ENCODE assay signal across 9 mouse cellular contexts in genomic region chr8:75315886-75316285, GRCm38 (mm10).
DNase-seq lines count a peak whose midpoint lies in the region; ATAC-seq and TF ChIP-seq lines count a peak whose summit lies in the region.
"Had no signal": no experiment of that assay in that cellular context is flagged by ENCODE, and none has a peak within 500 bp of the region (broad histone marks: within the 10 kb centered on the region; RNA-seq: fewer than 3 reads in every experiment).

No protein-coding gene starts in this region.

- POLR2A ChIA-PET in Patski (lab: Charles Lee), result no interaction called here

- peak; percentile 67 for TF ChIP-seq CTCF in Patski (IDR thresholded peaks at IDR 0.05)

- ATAC-seq in liver, embryonic 11.5 days (replicated peaks; ENCODE audit: low FRiP score), result no peak; the same call in 1 of the 2 replicates
- ATAC-seq in Patski, result peak; percentile 62
- ATAC-seq in common myeloid progenitor, adult 5-6 weeks (replicated peaks; ENCODE audit: low read depth, poor library complexity, severe bottlenecking), result peak; percentile 90
- ATAC-seq in granulocyte monocyte progenitor cell, adult 5-6 weeks (replicated peaks; ENCODE audit: poor library complexity, severe bottlenecking), result peak; percentile 69
- ATAC-seq in megakaryocyte-erythroid progenitor cell, adult 5-6 weeks (replicated peaks; ENCODE audit: low FRiP score, low TSS enrichment, poor library complexity, severe bottlenecking), result peak; percentile 86

- H3K9ac ChIP-seq in liver, embryonic 11.5 days (ENCODE audit: low read depth, low read length), result no peak overlapping the region

- H3K4me3 ChIP-seq in liver, embryonic 11.5 days (ENCODE audit: low read depth, low read length), result no peak overlapping the region
- H3K4me3 ChIP-seq: myocyte had no signal

- no peaks in the 10 kb centered on the region for H3K9me3 ChIP-seq in liver, embryonic 11.5 days (ENCODE audit: control insufficient read depth, low read length)

- H3K4me2 ChIP-seq in liver, embryonic 11.5 days, result no peak overlapping the region

- 6% methylated on average over 3 of the region's 3 CpGs for WGBS in liver, embryonic 11.5 days

- in situ Hi-C loops in Patski (cut with MboI; ENCODE audit: low pct_unique_long_range_greater_than_20kb), result no loop called here

- no peaks in the 10 kb centered on the region for H3K36me3 ChIP-seq in liver, embryonic 11.5 days (ENCODE audit: control insufficient read depth, insufficient read depth, low read length)

- H3K4me1 ChIP-seq in liver, embryonic 11.5 days (replicated peaks; ENCODE audit: control insufficient read depth, insufficient read depth, low read length), result no peaks in the 10 kb centered on the region

- DNase-seq in liver (peak; percentile 30), Patski (ENCODE audit: low read depth, low spot score) (no peak)
- no peak for DNase-seq in liver, embryonic 11.5 days (ENCODE audit: low spot score)
- DNase-seq in layer of hippocampus, adult 8-10 months (ENCODE audit: low spot score in 2 of 2), result peak; percentile 21 to 67
- peak; percentile 6 for DNase-seq in thymus, postnatal 25 days

- CTCF ChIA-PET in Patski (lab: Charles Lee), result interaction anchor here (1.0 to 2.7 kb wide), 2 partner anchors 14 to 53 kb away, joined by 3 to 11 read pairs; no protein-coding TSS in a partner anchor

- no peaks in the 10 kb centered on the region for H3K27me3 ChIP-seq in liver, embryonic 11.5 days (replicated peaks; ENCODE audit: control insufficient read depth, insufficient read depth, low read length)
- H3K27me3 ChIP-seq in Patski, result peaks cover 5% of the 10 kb centered on the region

- no peak overlapping the region for H3K27ac ChIP-seq in liver, embryonic 11.5 days (ENCODE audit: low read depth, low read length)

Comparison
In these comparisons a context has a peak if more than half of its experiments do, and no peak if none do; other contexts are left out.
1. DNase-seq: peak in liver (single experiment), layer of hippocampus, adult 8-10 months (2 of 2) and thymus, postnatal 25 days (single experiment); none in liver, embryonic 11.5 days (single experiment) and Patski (single experiment).